Mouse (Mus musculus) gastrocnemius, adult 2 months (tissue): ENCODE data around the gene Ebi3. TPM values are rescaled to one million over a fixed set of nuclear protein-coding genes. Genes with fewer than 3 reads are reported as not detected.

Experiments
- DNase-seq: peaks from one replicate; pipeline ENCODE4 v3.0.0; 2022
- H3K27ac ChIP-seq: fragments of 200-600 bp; 2 replicates; pipeline ENCODE4 v1.8.1; 2022; ENCODE audit warnings: mild to moderate bottlenecking
- H3K4me3 ChIP-seq: fragments of 200-600 bp; 2 replicates; pipeline ENCODE4 v1.8.1; 2022; ENCODE audit warnings: mild to moderate bottlenecking, moderate library complexity
- CTCF ChIP-seq: fragments of 200-600 bp; IDR thresholded peaks from 2 replicates; pipeline ENCODE4 v1.8.1; 2022; ENCODE audit warnings: antibody characterized with exemption, mild to moderate bottlenecking, moderate library complexity
- intact Hi-C: fragments of 180-260 bp; cut with DNase I; formaldehyde crosslinking; loops from one replicate; pipeline ENCODE4 v1.15.1; 2025
- total RNA-seq, 2 experiments: library from RNA; stranded (reverse); gene quantifications; 2 replicates each; pipeline ENCODE4 v1.2.3; 2021

Gene Ebi3
- total RNA-seq, 2 experiments from 2014 or later, result 0.20 to 0.39 TPM

DNA sequence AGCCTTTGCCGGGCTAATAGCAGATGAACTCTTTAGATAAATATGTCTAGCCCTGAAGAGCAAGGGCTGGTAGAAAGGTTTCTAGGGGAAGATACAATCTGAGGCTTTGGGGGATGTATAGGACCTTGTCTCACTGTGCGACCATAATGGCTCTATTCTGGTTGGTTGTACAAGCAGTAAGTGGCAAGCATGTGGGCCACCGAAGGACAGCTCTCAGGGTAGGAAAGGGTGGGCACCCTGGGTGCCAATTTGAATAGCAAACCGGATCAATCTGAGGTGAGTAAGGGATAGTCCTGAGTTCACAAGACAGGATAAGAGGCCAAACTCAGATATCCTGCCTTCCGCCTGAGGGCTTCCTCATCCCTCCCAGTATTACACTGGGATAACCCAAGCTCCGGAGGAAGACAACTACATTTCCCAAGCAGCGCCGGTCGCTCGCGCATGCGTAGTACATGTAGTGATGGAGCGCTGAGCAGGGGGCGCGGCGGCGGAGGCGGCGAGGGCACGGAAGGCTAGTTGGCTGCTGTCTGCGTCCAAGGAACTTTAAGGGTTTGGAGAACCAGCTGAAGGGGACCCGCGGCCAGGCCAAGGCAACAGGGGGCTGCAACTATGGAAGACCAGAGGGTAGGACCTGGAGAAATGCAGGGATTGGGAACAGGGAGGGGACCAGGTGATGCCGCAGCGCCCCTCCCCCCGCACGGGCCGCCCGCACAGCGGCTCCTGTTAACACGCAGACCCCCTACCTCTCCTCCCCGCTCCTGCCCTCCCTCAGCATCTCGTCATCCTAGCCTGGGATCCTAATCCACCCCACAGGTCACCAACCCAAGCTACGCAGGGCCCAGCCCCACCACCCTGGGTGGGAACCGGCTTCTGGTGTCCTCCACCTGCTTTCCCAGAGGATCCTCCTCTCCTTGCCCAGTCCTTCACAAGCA, 33.9 kb downstream of the Ebi3 start, which contains the start of gene Fsd1:
Gene Fsd1, plus strand, starts transcription at position 480 of the 932 bp plus-strand sequence.
- peak; percentile 57 for DNase-seq
- intact Hi-C loops, result no loop called here
- no peak for TF ChIP-seq CTCF
- peak within 1 kb of the TSS; percentile 57 for H3K4me3 ChIP-seq
- H3K27ac ChIP-seq, result no peak within 1 kb of the TSS

DNA sequence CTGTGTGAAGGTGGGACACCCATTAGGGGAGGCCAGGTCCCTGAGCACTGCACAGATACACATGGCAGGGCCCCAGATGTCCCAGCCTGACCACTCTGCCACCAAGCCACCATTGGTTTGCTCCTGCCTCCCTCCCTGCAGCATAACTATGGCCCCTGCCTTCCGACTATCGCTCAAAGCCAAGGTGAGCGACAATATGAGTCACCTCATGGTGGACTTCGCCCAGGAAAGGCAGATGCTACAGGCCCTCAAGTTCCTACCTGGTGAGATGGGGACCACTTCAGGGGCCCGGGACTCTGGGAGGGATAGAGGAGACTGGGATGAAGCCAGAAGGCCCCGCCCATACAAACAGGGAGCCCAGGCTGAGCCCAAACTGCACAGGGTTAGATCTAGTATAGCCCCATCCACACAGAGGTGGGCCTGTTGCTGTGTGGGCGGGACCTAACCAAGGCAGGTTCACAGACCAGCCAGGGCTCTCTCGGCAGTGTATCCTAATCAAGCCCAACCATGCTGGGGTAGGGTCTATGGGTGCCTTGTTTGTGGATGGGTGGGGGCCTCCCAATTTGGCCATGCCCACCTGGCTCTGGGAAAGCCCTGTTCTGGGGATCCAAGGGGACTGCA, 37.9 kb downstream of the Ebi3 start:
- intact Hi-C loops, result no loop called here
- no peak for TF ChIP-seq CTCF
- H3K27ac ChIP-seq, result no peak overlapping the region
- DNase-seq, result no peak
- H3K4me3 ChIP-seq, result no peak overlapping the region

DNA sequence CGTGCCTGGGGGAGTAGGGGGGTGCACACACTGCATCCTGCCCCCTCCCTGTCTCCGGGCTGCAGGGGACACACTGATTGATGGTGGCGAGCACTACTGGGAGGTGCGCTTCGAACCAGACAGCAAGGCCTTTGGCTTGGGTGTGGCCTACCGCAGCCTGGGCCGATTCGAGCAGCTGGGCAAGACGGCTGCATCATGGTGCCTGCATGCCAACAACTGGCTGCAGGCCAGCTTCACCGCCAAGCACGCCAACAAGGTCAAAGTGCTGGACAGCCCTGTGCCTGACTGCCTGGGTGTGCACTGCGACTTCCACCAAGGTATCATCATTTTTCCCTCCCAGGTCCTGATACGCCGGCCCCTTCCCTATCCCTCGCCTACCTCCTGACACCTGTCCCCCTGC, 43.6 kb downstream of the Ebi3 start:
- DNase-seq, result peak; percentile 71

DNA sequence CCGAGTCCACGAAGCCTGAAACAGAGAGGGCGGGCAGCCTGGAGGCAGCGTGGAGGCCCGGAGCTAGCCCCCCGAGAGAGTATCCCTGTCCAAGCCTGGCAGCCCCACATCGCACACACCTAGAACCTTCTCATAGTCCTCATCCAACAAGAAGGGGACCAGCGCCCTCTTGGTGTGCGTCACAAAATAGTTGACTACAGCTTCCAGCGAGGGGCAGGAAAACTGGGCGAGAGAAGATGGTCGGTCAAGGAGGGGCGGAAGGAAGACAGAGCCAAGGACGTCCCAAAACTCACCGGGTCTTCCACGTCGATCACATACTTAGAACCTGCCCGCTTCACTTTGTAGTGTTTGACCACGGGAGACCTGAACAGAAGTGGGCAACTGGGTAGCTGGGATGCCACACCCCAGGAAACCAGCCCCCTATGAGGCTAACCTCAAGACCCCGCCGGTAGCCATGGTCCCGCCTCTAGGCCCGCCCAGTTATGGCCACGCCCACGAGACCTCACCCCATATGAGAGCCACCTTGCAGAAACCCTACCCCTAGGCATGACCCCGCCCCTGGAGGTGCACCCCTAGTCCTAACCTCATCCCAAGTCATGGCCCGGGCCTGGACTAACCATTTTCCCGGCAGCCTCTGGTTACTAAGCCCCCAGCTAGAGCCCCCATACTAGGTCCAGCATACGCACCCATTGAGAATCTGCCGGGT, 47.5 kb downstream of the Ebi3 start:
- intact Hi-C loops, result no loop called here
- DNase-seq, result peak; percentile 22
- no peak for TF ChIP-seq CTCF
- no peak overlapping the region for H3K4me3 ChIP-seq
- no peak overlapping the region for H3K27ac ChIP-seq

More for the DNA sequence above, 43.6 kb downstream of the Ebi3 start:
- Histone ChIP-seq H3K4me3 (no peak overlapping the region), H3K27ac (no peak overlapping the region)
- intact Hi-C loops, result no loop called here
- TF ChIP-seq CTCF, result no peak

DNA sequence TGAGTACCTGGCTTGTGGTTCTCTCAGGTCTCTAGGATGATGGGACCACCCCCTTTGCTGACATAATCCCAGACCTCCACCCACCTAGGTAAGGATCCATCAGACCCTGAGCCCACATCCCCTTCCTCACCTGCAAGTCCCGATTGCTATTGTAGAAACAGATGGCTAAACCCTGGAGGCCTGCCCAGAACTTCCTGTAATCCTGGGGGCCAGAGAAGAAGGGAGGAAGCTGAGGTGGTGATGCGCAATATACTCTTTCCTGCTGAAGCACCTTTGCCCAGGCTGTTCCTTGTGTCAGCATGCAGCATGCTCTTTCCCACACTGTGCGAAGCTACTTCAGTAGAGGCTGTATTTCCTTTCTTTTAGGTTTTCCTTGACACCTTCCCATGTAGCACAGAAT, 50.6 kb downstream of the Ebi3 start:
- no peak for TF ChIP-seq CTCF
- no peak overlapping the region for H3K27ac ChIP-seq
- DNase-seq, result no peak
- intact Hi-C loops, result no loop called here
- no peak overlapping the region for H3K4me3 ChIP-seq

DNA sequence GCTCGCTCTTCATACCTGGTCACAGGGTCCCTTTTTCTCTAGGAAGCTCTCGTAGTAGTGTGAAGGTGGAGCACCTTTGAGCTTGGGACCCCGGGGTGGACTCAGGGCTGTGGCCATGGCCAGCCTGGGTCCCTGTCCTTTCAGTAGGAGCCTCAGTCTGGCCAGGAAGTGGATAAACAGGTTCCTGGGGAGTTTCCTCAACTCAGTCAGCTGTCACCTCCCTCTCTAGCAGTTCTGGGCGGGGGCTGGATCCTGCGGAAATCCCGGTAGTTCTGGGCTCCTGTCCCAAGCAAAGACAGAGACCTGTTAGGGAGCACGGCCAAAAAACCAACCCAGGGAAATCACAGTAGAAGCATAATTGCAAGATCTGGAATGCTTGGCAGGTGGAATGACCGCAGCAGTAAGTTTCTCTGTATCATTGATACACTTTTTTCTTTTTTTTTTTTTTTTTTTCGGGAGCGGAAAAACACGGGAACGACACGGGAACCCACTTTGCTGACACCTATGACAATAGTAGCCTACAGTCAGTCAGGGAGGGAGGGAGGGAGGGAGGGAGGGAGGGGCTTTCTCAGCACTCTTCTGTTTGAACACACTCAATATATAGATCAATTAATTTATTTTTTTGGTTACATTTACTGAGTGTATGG, 53.1 kb downstream of the Ebi3 start, which contains the start of the genes Stap2 and Mpnd:
Gene Stap2, minus strand, starts transcription at position 170 of the 647 bp plus-strand sequence.
Gene Mpnd, plus strand, starts transcription at position 297 of the 647 bp plus-strand sequence.
- peak; percentile 31 for DNase-seq
- TF ChIP-seq CTCF, result no peak
- peak within 1 kb of the TSS; percentile 91 for H3K27ac ChIP-seq
- intact Hi-C loops, result no loop called here
- peak within 1 kb of the TSS; percentile 68 for H3K4me3 ChIP-seq

Other genes starting within 250 kb of the Ebi3 start
- 1 to 10 TPM; 1.4 to 2.4 TPM for gene Pot1b, start 240.0 kb upstream of the Ebi3 start, total RNA-seq
- gene Adgre4, start 202.7 kb upstream of the Ebi3 start, total RNA-seq, result under 1 TPM in 1 of 2 experiments, not detected in 1; 0.17 TPM
- gene Zfp119a, start 73.7 kb upstream of the Ebi3 start, total RNA-seq, result 1 to 10 TPM; 3.8 to 4.9 TPM
- gene Zfp959, start 60.5 kb upstream of the Ebi3 start, total RNA-seq, result 1 to 10 TPM; 2.9 to 3.8 TPM
- gene Zfp119b, start 3.1 kb upstream of the Ebi3 start, total RNA-seq, result 1 to 10 TPM; 2.9 to 4.1 TPM
- gene Yju2, start 6.5 kb downstream of the Ebi3 start, total RNA-seq, result 10 to 100 TPM in 1 of 2 experiments, 1 to 10 TPM in 1; 8.3 to 10.2 TPM
- gene Shd, start 17.8 kb downstream of the Ebi3 start, total RNA-seq, result under 1 TPM in 1 of 2 experiments, not detected in 1; 0.47 TPM
- gene Fsd1, start 33.9 kb downstream of the Ebi3 start, total RNA-seq, result not detected
- 1 to 10 TPM; 2.6 to 3.1 TPM for gene Stap2, start 52.9 kb downstream of the Ebi3 start, total RNA-seq
- gene Mpnd, start 53.1 kb downstream of the Ebi3 start, total RNA-seq, result 10 to 100 TPM; 41.2 to 41.6 TPM
- gene Sh3gl1, start 84.0 kb downstream of the Ebi3 start, total RNA-seq, result 1 to 10 TPM; 8.7 to 9.5 TPM
- gene Chaf1a, start 87.8 kb downstream of the Ebi3 start, total RNA-seq, result under 1 TPM; 0.46 to 0.59 TPM
- gene Ubxn6, start 122.4 kb downstream of the Ebi3 start, total RNA-seq, result 10 to 100 TPM; 55.6 to 64.3 TPM
- 10 to 100 TPM; 23.8 to 26.3 TPM for gene Hdgfl2, start 127.0 kb downstream of the Ebi3 start, total RNA-seq
- 100 to 1,000 TPM; 255 to 281 TPM for gene Plin4, start 157.2 kb downstream of the Ebi3 start, total RNA-seq
- 10 to 100 TPM; 22.9 to 55.7 TPM for gene Plin5, start 165.0 kb downstream of the Ebi3 start, total RNA-seq
- 10 to 100 TPM; 13.2 to 25.5 TPM for gene Lrg1, start 169.4 kb downstream of the Ebi3 start, total RNA-seq
- gene Sema6b, start 187.7 kb downstream of the Ebi3 start, total RNA-seq, result 1 to 10 TPM; 1.9 to 3.2 TPM
- gene Tnfaip8l1, start 209.8 kb downstream of the Ebi3 start, total RNA-seq, result under 1 TPM; 0.25 to 0.43 TPM
- gene Mydgf, start 231.3 kb downstream of the Ebi3 start, total RNA-seq, result 10 to 100 TPM; 17.0 to 17.7 TPM